Mouse (Mus musculus): ENCODE measurements around the gene Metap1.
"Not testable (repeated sequence)": the region's sequence is repeated elsewhere in the genome, so short reads cannot be mapped to it uniquely, and the experiment has no call there.

Gene Metap1

GRCm38 (mm10) chr3:138499854-138500740, 10.8 kb upstream of the Metap1 start:
- in situ Hi-C loops (cut with MboI, MseI) = no loop called here

- in situ Hi-C loops (cut with MboI, MseI) = no loop called here
Observed at GRCm38 (mm10) chr3:138498731-138499130, 9.4 kb upstream of the Metap1 start.

DNA sequence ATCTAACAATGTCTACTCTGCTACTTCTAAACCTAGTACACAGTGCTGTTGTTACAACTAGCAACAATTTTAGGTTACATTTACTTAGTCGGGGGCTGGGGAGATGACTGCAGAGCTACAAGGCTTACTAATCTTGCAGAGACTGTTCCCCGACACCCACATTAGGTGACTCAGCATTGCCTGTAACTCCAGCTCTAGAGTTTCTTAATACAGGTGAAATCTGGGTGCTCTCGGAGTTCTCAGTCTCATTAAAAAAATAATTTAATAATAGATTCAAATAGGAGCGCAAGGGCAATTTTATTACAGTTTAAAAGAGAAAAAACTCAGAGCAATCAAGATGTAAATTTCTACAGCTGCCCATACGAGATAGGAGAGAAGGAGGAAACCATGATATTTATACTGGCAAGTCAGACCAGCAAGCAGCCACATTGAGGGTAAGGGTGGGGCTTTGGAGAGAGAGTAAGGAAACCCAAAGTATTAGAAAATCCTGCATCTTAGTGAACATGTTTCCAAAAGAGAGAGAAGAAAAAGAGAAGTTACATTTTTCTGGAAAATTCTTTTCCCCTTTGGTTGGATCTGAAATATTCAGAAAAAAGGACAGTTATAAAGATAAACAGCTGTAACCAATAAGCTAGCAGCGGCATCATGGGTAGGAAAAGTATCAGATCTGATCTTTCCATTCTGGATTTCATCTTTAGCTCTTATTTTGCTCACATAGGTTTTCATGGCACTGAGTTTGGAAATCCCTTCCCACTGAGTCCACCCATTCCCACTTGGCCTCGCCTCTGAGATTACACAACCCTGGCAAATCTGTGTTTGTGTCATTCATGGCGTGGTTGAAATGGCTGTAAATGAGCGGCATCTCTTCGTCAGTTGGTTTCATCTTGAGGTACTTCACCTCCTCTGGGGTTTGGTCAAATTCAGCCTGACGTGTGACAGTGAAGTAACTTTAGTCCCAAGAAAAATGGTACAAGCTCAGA, 6.1 kb upstream of the Metap1 start:
- in situ Hi-C loops (cut with MboI, MseI) = no loop called here

DNA sequence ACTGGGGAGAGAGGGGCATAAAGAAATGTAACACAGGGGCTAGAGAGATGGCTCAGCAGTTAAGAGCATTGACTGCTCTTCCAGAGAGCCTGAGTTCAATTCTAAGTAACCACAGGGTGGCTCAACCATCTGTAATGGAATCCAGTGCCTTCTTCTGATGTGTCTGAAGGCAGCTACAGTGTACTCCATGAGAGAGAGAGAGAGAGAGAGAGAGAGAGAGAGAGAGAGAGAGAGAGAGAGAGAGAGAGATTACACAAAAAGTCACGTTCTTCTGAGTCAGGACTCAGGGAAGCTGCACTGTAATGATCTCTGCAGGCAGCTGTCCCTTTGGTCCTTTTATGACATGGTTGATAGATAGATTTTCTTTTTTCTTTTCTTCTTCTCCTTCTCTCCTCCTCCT, 5.2 kb upstream of the Metap1 start:
- in situ Hi-C loops (cut with MboI, MseI) = no loop called here

DNA sequence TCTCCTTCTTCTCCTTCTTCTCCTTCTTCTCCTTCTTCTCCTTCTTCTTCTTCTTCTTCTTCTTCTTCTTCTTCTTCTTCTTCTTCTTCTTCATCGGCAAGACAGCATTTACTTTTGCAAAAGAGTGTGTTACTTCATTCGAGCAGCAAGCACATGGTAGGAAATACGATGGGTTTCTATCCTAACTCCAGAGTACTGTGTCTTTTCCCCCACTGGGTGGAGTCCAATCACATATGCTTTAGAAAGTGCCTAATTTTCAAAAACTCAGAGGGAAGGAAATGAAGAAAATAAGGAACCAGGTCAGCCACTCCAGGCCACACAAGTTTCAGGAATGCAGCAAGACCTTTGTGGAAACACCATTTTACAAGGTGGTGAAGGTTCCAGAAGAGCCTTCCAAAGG, 4.4 kb upstream of the Metap1 start:
- in situ Hi-C loops (cut with MboI, MseI) = no loop called here

- in situ Hi-C loops (cut with MboI, MseI) = no loop called here
Observed at GRCm38 (mm10) chr3:138490034-138490337, 671 bp upstream of the Metap1 start.

DNA sequence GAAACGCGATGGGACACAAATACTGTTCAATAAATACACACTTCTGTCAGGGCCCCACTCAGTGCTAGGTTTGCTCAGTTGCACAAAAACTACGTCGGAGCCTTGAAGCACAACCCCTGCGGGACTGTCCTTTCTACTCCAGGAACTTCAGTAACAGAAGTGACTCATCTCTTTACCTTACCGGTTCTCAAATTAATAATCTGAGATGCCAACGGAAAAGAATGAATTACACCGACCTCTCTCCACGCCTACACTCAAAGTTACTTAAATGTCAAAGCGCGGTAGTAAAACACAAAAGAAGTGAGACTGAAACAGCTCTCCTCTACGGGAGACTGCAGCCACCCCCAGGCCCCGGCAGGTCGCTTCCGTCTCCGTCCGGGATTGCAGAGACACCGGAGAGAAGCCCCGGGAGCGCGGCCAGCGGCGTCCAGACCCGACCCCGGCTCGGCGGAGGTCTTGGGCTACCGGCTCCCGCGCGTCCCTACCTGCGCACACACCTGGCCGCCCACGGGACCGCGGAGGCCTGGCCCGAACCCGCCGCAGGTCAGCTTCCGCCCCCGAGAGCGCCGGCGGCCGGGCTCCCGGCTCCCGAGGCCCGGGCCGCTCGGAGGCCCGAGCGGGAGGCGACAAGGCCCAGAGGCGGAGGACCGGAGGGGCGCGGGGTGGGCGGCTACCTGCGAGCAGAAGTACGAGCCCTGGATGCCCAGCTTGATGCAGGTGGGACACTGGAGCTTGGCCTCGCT, 560 bp downstream of the Metap1 start:
- in situ Hi-C loops (cut with MboI, MseI) = no loop called here

DNA sequence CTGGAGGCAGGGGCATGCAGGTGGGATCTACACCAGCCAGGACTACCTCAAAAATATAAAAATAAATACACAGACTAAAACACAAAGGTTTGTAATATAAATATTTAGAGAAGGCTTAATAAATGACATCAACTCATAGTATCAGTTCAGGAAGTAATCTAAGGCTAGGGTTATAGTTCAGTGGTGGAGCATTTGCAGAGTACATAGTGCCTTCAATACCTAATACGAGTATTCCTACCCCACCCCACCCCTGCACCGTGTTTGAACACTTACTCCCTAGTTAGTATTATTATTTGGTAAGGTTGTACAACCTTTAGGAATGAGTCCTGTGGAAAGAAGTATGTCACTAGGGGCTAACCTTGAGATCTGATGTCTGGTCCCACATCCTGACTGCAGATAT, 6.1 kb downstream of the Metap1 start:
- in situ Hi-C loops (cut with MboI, MseI) = no loop called here

DNA sequence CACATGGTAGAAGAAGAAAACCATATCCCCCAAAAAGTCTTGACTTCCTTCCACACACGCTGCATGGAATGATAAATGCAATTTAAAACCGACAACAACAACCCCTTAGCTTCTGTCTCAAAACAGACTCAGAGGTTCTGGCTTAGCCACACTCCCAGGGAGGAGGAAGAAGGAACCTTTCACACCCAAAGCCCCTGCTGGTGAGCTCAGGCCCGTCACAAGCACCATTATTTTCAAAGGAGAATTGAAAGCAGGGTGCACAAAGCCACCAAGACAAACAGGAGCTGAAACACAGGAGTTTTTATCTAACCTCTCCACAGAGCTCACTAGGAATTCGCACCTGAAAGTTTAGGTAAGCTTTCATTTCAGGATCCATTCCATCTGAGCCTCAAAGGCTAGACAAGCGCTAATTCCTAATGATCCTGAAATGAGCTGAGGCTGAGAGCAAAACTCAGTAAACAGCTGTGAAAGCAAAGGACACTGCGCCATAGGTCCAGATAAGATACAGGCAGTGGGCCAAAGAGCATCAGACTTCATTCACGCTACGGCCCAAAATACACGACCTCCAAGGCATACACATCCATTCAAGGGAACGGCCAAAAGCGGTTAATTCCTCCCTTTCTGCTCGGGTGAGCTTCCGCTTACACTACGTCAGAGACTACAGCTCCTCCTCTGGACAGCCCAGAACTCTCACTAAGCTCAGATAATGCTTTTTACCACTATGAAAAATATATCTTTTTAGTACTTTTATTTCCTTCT, 7.6 kb downstream of the Metap1 start:
- in situ Hi-C loops (cut with MboI, MseI) = no loop called here

DNA sequence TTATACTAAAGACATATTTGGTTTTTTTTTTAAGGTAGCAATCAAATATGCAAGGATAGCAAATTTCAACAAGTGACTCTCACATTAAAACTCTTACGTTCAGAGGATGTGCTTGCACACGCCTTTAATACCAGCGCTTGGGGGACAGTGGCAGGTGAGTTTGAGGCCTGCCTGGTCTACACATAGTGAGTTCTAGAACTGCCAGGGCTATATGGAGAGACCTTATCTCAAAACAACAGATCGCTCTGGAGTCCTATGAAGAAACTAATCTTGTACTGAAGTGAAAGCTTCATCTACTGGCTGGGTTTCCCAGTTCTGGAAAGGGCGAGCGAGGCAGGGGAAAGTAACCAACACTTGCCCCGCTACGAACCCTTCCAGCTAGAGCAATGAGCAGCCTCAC, 9.8 kb downstream of the Metap1 start:
- in situ Hi-C loops (cut with MboI, MseI) = no loop called here

- in situ Hi-C loops (cut with MboI, MseI) = no loop called here
Observed at GRCm38 (mm10) chr3:138471066-138471465, 18.2 kb downstream of the Metap1 start.

GRCm38 (mm10) chr3:138466656-138467055, 22.7 kb downstream of the Metap1 start:
- in situ Hi-C loops (cut with MboI, MseI) = not testable (repeated sequence)

GRCm38 (mm10) chr3:138464573-138465147, 24.7 kb downstream of the Metap1 start:
- in situ Hi-C loops (cut with MboI, MseI) = no loop called here

DNA sequence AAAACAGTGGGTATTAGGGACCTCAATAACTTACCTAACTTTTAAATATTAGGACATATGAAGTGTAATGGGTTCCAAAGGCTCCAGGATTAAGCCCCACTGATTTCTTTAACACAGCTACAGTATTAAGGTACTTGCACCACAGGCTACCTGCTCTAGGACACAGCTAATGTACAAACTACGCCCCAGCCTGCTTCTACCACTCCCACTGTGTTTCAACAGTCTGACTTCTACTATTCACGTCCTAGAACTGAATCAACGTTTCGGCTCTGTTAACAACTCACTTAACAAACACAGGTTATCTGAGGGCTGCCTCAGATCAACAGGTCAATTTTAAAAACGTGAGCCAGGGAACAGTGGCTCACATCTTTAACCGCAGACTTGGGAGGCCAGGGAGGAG, 25.5 kb downstream of the Metap1 start:
- in situ Hi-C loops (cut with MboI, MseI) = no loop called here

- in situ Hi-C loops (cut with MboI, MseI) = no loop called here
Observed at GRCm38 (mm10) chr3:138463137-138463536, 26.2 kb downstream of the Metap1 start.

- in situ Hi-C loops (cut with MboI, MseI) = no loop called here
Observed at GRCm38 (mm10) chr3:138461832-138462231, 27.5 kb downstream of the Metap1 start.

- in situ Hi-C loops (cut with MboI, MseI) = no loop called here
Observed at GRCm38 (mm10) chr3:138460260-138460659, 29.1 kb downstream of the Metap1 start.

- in situ Hi-C loops (cut with MboI, MseI) = no loop called here
Observed at GRCm38 (mm10) chr3:138458441-138458840, 30.9 kb downstream of the Metap1 start.

DNA sequence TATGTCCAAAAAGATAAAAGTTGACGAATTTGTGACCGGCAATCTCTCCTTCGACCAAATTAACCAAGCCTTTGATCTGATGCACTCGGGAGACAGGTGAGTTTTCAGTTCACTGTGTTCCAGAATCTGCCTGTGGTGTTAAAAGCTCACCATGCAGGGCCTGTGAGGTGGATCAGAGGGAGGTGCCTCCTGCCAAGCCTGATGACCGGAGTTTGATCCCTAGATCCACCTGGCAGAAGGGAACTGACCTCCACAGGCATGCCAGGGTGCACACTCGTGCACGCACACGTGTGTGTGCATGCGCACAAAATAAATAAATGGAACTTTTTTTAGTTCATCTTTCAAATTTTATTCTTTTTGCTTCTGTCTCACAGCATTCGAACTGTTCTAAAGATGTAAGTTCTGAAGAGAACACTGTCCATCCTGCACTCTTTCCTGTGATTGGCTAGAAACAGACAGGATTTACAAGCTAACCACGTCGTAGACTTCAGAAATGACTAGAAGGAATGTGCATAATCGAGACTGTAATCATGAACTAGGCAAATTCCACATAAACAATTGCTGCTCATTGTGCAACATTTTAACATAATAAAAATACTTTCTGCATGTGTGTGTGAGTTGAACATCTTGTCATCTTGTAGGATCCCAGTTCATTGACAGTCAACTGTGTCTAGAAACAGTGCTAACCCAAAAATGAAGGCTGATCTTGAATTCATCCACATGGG, 34.4 kb downstream of the Metap1 start:
- in situ Hi-C loops (cut with MboI, MseI) = no loop called here

DNA sequence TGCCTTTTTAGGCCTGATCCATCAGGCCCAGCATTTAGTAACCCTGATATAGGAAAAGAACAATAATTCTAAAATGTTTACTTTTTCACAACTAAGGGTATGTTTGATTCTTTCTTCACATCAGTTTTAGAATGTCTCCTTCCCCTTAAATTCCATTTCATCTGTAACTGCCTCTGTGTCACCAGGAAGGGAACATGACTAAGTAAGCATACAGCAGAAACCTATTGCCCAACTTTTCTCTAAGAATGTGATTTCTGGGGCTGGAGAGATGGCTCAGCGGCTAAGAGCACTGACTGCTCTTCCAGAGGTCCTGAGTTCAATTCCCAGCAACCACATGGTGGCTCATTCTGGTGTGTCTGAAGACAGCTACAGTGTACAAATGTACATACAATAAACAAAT, 35.1 kb downstream of the Metap1 start:
- in situ Hi-C loops (cut with MboI, MseI) = no loop called here

Data from T-helper 1 cell (primary cell).